Mouse (Mus musculus) activated CD4-positive, CD25-positive, alpha-beta regulatory T cell, adult 9 weeks (primary cell): ENCODE data around the gene Atp23. TPM values are rescaled to one million over a fixed set of nuclear protein-coding genes. Genes with fewer than 3 reads are reported as not detected.

ENCODE experiments used
- polyA plus RNA-seq: library from polyadenylated mRNA; unstranded; fragments of 100-300 nt; shearing (Covaris generic); gene quantifications from one replicate; pipeline ENCODE4 v1.2.1, GENCODE M21; 2017

Gene Atp23
- 10.5 TPM for polyA plus RNA-seq

GRCm38 (mm10) chr10:126900821-126901487 lies at the start of gene Atp23:
TSS of gene Atp23 (minus strand) at chr10:126901355.

Other genes with a start within 250 kb of the Atp23 start
- 16.0 TPM for gene Ctdsp2, start 77.4 kb upstream of the Atp23 start, polyA plus RNA-seq
- gene Avil, start 99.4 kb upstream of the Atp23 start, polyA plus RNA-seq = 0.15 TPM
- gene Tsfm, start 129.5 kb upstream of the Atp23 start, polyA plus RNA-seq = 46.6 TPM
- gene Mettl1, start 140.1 kb upstream of the Atp23 start, polyA plus RNA-seq = 22.3 TPM
- gene Eef1akmt3, start 140.2 kb upstream of the Atp23 start, polyA plus RNA-seq = 0.17 TPM
- gene Cyp27b1, start 146.9 kb upstream of the Atp23 start, polyA plus RNA-seq = 0.17 TPM
- 0.23 TPM for gene March9, start 158.8 kb upstream of the Atp23 start, polyA plus RNA-seq
- 367 TPM for gene Cdk4, start 162.2 kb upstream of the Atp23 start, polyA plus RNA-seq
- 116 TPM for gene Tspan31, start 168.9 kb upstream of the Atp23 start, polyA plus RNA-seq
- gene Agap2, start 173.9 kb upstream of the Atp23 start, polyA plus RNA-seq = 30.6 TPM
- gene Os9, start 219.8 kb upstream of the Atp23 start, polyA plus RNA-seq = 200 TPM